Mouse (Mus musculus) adrenal gland (tissue): ENCODE data around the gene Ddx54.

Experiments used
- intact Hi-C: fragments of 180-260 bp; cut with DNase I; formaldehyde crosslinking; loops from one replicate; pipeline ENCODE4 v1.15.1; 2025

Ddx54 gene

GRCm38 (mm10) chr5:120579898-120580626, 32.5 kb upstream of the Ddx54 start:
- intact Hi-C loops, result no loop called here

- intact Hi-C loops, result no loop called here
These were observed 30.5 kb upstream of the Ddx54 start for GRCm38 (mm10) chr5:120582002-120582401.

- intact Hi-C loops, result no loop called here
These were observed 29.0 kb upstream of the Ddx54 start for GRCm38 (mm10) chr5:120583511-120583910.

GRCm38 (mm10) chr5:120584968-120585367, 27.6 kb upstream of the Ddx54 start:
- intact Hi-C loops, result loop anchor here (5.0 kb wide), 1 partner anchor 33 kb away; no protein-coding TSS in a partner anchor

- intact Hi-C loops, result loop anchor here (5.0 kb wide), 1 partner anchor 35 kb away; no protein-coding TSS in a partner anchor
These were observed 25.6 kb upstream of the Ddx54 start for GRCm38 (mm10) chr5:120586741-120587615.

GRCm38 (mm10) chr5:120587616-120587926, 25.0 kb upstream of the Ddx54 start:
- intact Hi-C loops, result loop anchor here (5.0 kb wide), 1 partner anchor 35 kb away; no protein-coding TSS in a partner anchor

- intact Hi-C loops, result loop anchor here (5.0 kb wide), 1 partner anchor 36 kb away; no protein-coding TSS in a partner anchor
These were observed 24.5 kb upstream of the Ddx54 start for GRCm38 (mm10) chr5:120587940-120588568.

- intact Hi-C loops, result loop anchor here (5.0 kb wide), 1 partner anchor 36 kb away; no protein-coding TSS in a partner anchor
These were observed 23.9 kb upstream of the Ddx54 start, which contains the start of the genes Tpcn1 and Iqcd for GRCm38 (mm10) chr5:120588569-120589094. Gene Tpcn1, minus strand, starts transcription at chr5:120588673. Gene Iqcd, plus strand, starts transcription at chr5:120589016.

GRCm38 (mm10) chr5:120590356-120591010, 22.1 kb upstream of the Ddx54 start:
- intact Hi-C loops, result no loop called here

- intact Hi-C loops, result no loop called here
These were observed 20.4 kb upstream of the Ddx54 start for GRCm38 (mm10) chr5:120592141-120592540.

- intact Hi-C loops, result no loop called here
These were observed 18.1 kb upstream of the Ddx54 start for GRCm38 (mm10) chr5:120594485-120594884.

- intact Hi-C loops, result no loop called here
These were observed 12.9 kb upstream of the Ddx54 start for GRCm38 (mm10) chr5:120599625-120600024.

- intact Hi-C loops, result no loop called here
These were observed 11.4 kb upstream of the Ddx54 start for GRCm38 (mm10) chr5:120600946-120601668.

- intact Hi-C loops, result no loop called here
These were observed 10.3 kb upstream of the Ddx54 start for GRCm38 (mm10) chr5:120602210-120602609.

- intact Hi-C loops, result no loop called here
These were observed 9.0 kb upstream of the Ddx54 start for GRCm38 (mm10) chr5:120603515-120603914.

- intact Hi-C loops, result loop anchor here (2.0 kb wide), 1 partner anchor 100 kb away; no protein-coding TSS in a partner anchor
These were observed 7.7 kb upstream of the Ddx54 start for GRCm38 (mm10) chr5:120604839-120605238.

- intact Hi-C loops, result loop anchor here (2.0 kb wide), 1 partner anchor 100 kb away; no protein-coding TSS in a partner anchor
These were observed 7.3 kb upstream of the Ddx54 start for GRCm38 (mm10) chr5:120605241-120605661.

GRCm38 (mm10) chr5:120605688-120606087, 6.9 kb upstream of the Ddx54 start:
- intact Hi-C loops, result loop anchor here (2.0 kb wide), 1 partner anchor 101 kb away; no protein-coding TSS in a partner anchor

GRCm38 (mm10) chr5:120606590-120607200, 5.8 kb upstream of the Ddx54 start:
- intact Hi-C loops, result no loop called here
